Mouse (Mus musculus) embryo, embryonic 11 days (tissue): ENCODE measurements around the gene Pithd1.

Source experiments
- DNase-seq: peaks from one replicate; pipeline ENCODE4 v3.0.0-alpha.2; 2015

The Pithd1 gene

GRCm38 (mm10) chr4:135926195-135926808, 60.8 kb downstream of the Pithd1 start:
- DNase-seq: no peak
